Mouse (Mus musculus) neural tube, embryonic 13.5 days (tissue): ENCODE data around the gene Coro1c. TPM values are rescaled to one million over a fixed set of nuclear protein-coding genes. Genes with fewer than 3 reads are reported as not detected.

Experiments
- ATAC-seq: fragments of 200-750 bp; cut with Nextera tagmentation; 2 replicates; pipeline ENCODE4 v1.8.0; 2017; ENCODE audit warnings: low read depth, mild to moderate bottlenecking, moderate TSS enrichment, moderate library complexity
- H3K27ac ChIP-seq: fragments of 300-500 bp; sonication (generic); replicated peaks from 2 replicates; pipeline ENCODE4 v1.5.1; 2015; ENCODE audit warnings: moderate library complexity, mild to moderate bottlenecking, inconsistent platforms
- H3K27me3 ChIP-seq: fragments of 300-500 bp; sonication (generic); 2 replicates; pipeline ENCODE4 v1.6.1; 2015; ENCODE audit warnings: mild to moderate bottlenecking, inconsistent platforms
- H3K36me3 ChIP-seq: fragments of 300-500 bp; sonication (generic); 2 replicates; pipeline ENCODE4 v1.6.1; 2015; ENCODE audit warnings: mild to moderate bottlenecking, inconsistent platforms
- H3K4me1 ChIP-seq: fragments of 300-500 bp; sonication (generic); replicated peaks from 2 replicates; pipeline ENCODE4 v1.6.1; 2015; ENCODE audit warnings: inconsistent platforms
- H3K4me2 ChIP-seq: fragments of 300-500 bp; sonication (generic); 2 replicates; pipeline ENCODE4 v1.6.1; 2015; ENCODE audit warnings: inconsistent platforms, mild to moderate bottlenecking, moderate library complexity
- H3K4me3 ChIP-seq: fragments of 300-500 bp; sonication (generic); 2 replicates; pipeline ENCODE4 v1.5.1; 2015; ENCODE audit warnings: mild to moderate bottlenecking, inconsistent platforms
- H3K9ac ChIP-seq: fragments of 300-500 bp; sonication (generic); 2 replicates; pipeline ENCODE4 v1.6.1; 2015; ENCODE audit warnings: moderate library complexity, mild to moderate bottlenecking, inconsistent platforms
- H3K9me3 ChIP-seq: fragments of 300-500 bp; sonication (generic); 2 replicates; pipeline ENCODE4 v1.6.1; 2016; ENCODE audit warnings: inconsistent platforms
- WGBS: fragments of 180-500 bp; shearing (Covaris S2); methylation state at CpG from one replicate; pipeline ENCODE4 v1.1.7; 2015; 5-methylcytosine and 5-hydroxymethylcytosine counted together
- polyA plus RNA-seq: library from polyadenylated mRNA; unstranded; fragments of >200 nt; fragmentation: Nextera tagmentation; extraction: Ambion mirVana; gene quantifications from 2 replicates; pipeline ENCODE4 v1.2.1, GENCODE M21; 2015

The Coro1c gene
- polyA plus RNA-seq, 1 experiment from 2014 or later = 183 TPM

GRCm38 (mm10) chr5:113921310-113922166 is 13.0 kb upstream of the Coro1c start:
- 7% methylated on average over 6 of the region's 6 CpGs for WGBS
- Histone ChIP-seq H3K36me3 (no peaks in the 10 kb centered on the region), H3K9ac (no peak overlapping the region), H3K27ac (peak overlapping the region; percentile 87), H3K4me1 (peaks cover 25% of the 10 kb centered on the region), H3K27me3 (no peaks in the 10 kb centered on the region), H3K4me2 (no peak overlapping the region), H3K4me3 (no peak overlapping the region), H3K9me3 (no peaks in the 10 kb centered on the region)
- peak; percentile 78 for ATAC-seq

- ATAC-seq = no peak
- no peaks in the 10 kb centered on the region for H3K9me3 ChIP-seq
- 52% methylated on average over 7 of the region's 7 CpGs for WGBS
- H3K36me3 ChIP-seq = no peaks in the 10 kb centered on the region
- H3K4me3 ChIP-seq = no peak overlapping the region
- peak overlapping the region; percentile 33; the same call in 1 of the 2 replicates for H3K27ac ChIP-seq
- H3K27me3 ChIP-seq = no peaks in the 10 kb centered on the region
- H3K9ac ChIP-seq = no peak overlapping the region
- peaks cover 34% of the 10 kb centered on the region for H3K4me1 ChIP-seq
- H3K4me2 ChIP-seq = no peak overlapping the region
Measured at GRCm38 (mm10) chr5:113919060-113919459, 10.5 kb upstream of the Coro1c start.

DNA sequence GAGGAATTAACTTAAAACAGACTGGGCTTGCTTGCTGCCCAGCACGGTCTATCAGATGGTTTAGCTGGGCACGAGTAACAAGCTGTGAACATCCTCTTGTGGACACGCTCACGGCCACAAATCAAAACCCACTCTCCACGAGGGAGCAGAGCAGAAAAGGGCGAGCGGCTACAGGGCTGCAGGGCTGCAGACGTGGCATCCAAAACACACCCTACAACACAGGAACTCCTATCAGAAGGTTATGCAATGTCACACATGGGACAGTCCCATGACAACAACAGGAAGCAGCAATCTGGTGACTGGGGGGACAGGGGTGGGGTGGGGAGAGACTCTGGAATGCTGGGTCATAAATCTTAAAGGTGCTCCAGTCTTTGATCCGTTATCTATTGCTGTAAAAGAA is 10.1 kb upstream of the Coro1c start:
- no peak overlapping the region for H3K9ac ChIP-seq
- no peaks in the 10 kb centered on the region for H3K36me3 ChIP-seq
- no peaks in the 10 kb centered on the region for H3K9me3 ChIP-seq
- no peak for ATAC-seq
- no peak overlapping the region for H3K4me3 ChIP-seq
- peak overlapping the region; percentile 33; the same call in 1 of the 2 replicates for H3K27ac ChIP-seq
- peaks cover 34% of the 10 kb centered on the region for H3K4me1 ChIP-seq
- no peak overlapping the region for H3K4me2 ChIP-seq
- H3K27me3 ChIP-seq = no peaks in the 10 kb centered on the region
- WGBS = 45% methylated on average over 9 of the region's 9 CpGs

DNA sequence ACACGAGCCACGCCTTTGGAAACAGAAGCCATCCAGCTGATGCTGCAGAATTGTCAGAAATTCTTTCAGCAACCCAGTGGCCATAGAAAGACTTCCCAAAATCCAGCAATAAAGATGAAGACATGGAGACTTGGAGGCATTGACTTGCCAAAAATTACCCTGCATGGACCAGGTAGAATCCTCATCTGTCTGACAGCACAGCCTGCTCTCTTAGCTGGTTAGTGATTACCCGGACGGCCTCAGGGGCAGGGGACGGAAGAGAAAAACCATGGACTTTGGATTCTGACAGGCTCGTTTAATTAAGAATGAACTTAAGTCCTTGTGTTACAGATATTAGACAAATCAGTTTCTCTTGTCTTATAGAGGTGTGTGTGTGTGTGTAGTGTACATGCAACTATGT is 2.1 kb upstream of the Coro1c start:
- Histone ChIP-seq H3K4me1 (peaks cover 32% of the 10 kb centered on the region), H3K9me3 (no peaks in the 10 kb centered on the region), H3K27ac (no peak overlapping the region), H3K4me2 (no peak overlapping the region), H3K4me3 (no peak overlapping the region), H3K9ac (no peak overlapping the region), H3K27me3 (no peaks in the 10 kb centered on the region), H3K36me3 (no peaks in the 10 kb centered on the region)
- WGBS = 83% methylated on average over 6 of the region's 6 CpGs
- no peak for ATAC-seq

DNA sequence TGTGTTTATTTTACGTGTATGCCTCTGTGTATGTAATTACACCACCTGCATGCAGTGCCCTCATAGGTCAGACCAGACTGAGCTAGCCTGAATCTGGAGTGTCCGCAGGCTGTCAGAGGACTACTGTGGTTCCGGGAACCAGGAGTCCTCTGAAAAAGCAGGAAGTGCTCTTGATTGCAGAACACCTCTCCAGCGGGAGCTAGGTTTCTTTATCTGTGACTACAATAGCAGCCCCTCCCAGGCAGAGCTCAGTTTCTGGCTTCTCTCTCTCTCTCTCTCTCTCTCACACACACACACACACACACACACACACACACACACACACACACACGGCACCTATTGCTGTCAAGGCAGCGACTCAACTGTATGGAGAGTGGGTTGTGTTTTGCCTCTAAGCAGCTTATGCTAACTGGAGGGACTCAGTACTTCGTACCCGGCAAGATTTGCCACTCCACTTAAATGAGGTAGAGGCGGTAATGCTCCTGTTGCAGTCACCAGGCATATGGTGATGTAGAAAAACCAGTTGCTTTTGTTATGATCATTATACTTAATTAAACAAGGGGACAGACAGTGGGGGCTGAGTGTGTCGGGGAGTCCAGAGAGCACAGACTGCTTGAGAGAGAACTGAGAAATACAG is 1.6 kb upstream of the Coro1c start:
- no peak overlapping the region for H3K4me3 ChIP-seq
- H3K4me2 ChIP-seq = no peak overlapping the region
- H3K36me3 ChIP-seq = no peaks in the 10 kb centered on the region
- H3K4me1 ChIP-seq = peaks cover 35% of the 10 kb centered on the region
- H3K27ac ChIP-seq = no peak overlapping the region
- no peak for ATAC-seq
- WGBS = 45% methylated on average over 10 of the region's 10 CpGs
- no peaks in the 10 kb centered on the region for H3K9me3 ChIP-seq
- no peak overlapping the region for H3K9ac ChIP-seq
- no peaks in the 10 kb centered on the region for H3K27me3 ChIP-seq

DNA sequence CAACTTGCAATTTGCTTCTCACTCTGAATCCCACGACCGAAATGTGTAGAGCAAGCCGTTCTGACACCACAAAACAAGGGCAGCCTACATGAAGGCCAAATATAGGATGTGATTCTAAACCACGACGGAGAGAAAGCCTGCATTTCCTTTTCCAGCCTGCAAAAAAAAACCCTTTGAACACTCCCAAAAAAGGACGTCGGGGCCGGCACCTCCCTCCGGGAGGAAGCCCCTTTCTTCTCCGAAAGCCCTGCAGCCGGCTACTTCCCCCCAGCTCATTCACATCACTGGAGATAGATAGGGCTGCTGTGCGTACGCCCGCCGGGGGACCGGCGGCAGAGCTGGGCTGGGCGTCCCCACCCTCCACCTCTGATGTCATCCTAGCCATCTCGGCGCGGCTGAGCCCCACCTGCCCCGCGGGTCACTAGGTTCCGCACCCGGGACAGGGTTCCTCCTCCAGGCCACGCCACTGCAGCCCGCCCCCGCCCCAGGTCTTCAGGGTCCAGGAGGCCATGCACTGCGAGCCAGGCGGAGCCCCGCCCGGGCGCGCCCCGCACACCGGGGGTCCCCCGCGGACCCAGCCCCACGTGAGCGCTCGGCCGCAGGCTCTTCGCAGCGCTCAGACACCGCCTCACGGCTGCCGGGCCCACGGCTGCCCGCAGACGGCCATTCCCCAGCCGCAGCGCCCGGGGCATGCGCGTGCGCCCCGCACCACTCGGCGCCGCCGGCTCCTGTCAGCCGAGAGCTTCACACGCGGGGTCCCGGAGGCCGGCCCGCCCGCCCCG is 581 bp downstream of the Coro1c start:
- peak overlapping the region; percentile 97 for H3K9ac ChIP-seq
- under 1% methylated on average over 56 of the region's 69 CpGs for WGBS
- H3K27me3 ChIP-seq = no peaks in the 10 kb centered on the region
- H3K9me3 ChIP-seq = no peaks in the 10 kb centered on the region
- peak; percentile 74 for ATAC-seq
- peaks cover 50% of the 10 kb centered on the region for H3K4me1 ChIP-seq
- no peaks in the 10 kb centered on the region for H3K36me3 ChIP-seq
- H3K4me3 ChIP-seq = peak overlapping the region; percentile 96
- peak overlapping the region; percentile 69 for H3K4me2 ChIP-seq
- H3K27ac ChIP-seq = peak overlapping the region; percentile 99

DNA sequence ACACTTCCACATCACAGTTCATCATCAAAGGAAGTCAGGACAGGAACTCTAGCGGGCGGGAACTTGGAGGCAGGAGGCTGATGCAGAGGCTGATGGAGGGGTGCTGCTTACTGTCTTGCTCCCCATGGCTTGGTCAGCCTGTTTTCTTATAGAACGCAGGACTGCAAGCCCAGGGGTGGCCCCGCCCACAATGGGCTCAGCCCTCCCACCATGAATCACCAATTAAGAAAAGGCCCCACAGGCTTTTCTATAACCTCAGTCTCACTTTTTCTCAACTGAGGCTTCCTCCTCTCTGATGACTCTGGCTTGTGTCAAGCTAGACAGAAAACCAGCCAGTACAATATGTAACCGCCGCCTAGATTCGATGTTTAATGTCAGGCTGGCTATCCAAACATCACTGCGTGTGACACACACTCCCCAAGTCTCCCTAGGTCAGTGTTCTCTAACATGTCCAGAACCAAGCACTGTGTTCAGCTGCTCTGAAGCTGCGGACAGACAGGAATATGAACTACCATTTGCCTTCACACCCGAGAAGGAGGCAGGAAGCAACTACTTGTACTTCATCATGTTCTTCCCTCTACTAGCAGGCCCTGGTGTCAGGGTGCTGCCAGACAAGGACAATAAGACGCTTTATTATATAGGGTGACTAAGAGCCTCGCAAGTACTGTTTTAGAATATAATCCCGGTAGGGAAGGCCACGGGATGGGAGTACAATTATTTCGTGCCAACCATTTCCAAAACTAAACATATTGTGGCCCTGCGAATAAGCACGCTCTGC is 1.4 kb downstream of the Coro1c start:
- no peak for ATAC-seq
- Histone ChIP-seq H3K9ac (peak overlapping the region; percentile 97), H3K27ac (peak overlapping the region; percentile 99), H3K4me3 (peak overlapping the region; percentile 96), H3K27me3 (no peaks in the 10 kb centered on the region), H3K4me1 (peaks cover 58% of the 10 kb centered on the region), H3K4me2 (peak overlapping the region; percentile 69), H3K9me3 (no peaks in the 10 kb centered on the region), H3K36me3 (no peaks in the 10 kb centered on the region)
- WGBS = 14% methylated on average over 17 of the region's 17 CpGs

DNA sequence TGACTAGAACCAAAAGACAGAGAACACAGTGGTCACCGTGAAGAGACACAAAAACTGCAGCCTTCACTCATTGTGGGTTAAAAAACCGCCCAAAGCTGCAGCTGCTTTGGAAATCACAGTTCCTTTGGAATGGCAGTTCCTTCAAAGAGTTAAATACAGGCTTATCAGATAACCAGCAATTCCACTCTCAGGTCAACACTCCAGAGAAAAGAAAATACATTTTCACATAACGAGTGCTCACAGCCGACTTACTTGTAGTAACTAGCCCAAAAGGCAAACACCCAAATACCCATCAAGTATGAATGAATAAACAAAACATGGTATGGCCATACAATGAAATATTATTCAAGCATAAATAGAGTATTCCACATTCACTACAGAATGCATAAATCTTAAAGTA is 3.6 kb downstream of the Coro1c start:
- H3K27ac ChIP-seq = no peak overlapping the region
- H3K4me3 ChIP-seq = 0 out of 2 replicates have a peak overlapping the region, but pooled peaks have one; percentile 2
- no peaks in the 10 kb centered on the region for H3K9me3 ChIP-seq
- no peaks in the 10 kb centered on the region for H3K27me3 ChIP-seq
- peak overlapping the region; percentile 41; the same call in 1 of the 2 replicates for H3K9ac ChIP-seq
- 52% methylated on average over 4 of the region's 4 CpGs for WGBS
- no peak for ATAC-seq
- no peaks in the 10 kb centered on the region for H3K36me3 ChIP-seq
- H3K4me2 ChIP-seq = peak overlapping the region; percentile 69
- H3K4me1 ChIP-seq = peaks cover 73% of the 10 kb centered on the region

DNA sequence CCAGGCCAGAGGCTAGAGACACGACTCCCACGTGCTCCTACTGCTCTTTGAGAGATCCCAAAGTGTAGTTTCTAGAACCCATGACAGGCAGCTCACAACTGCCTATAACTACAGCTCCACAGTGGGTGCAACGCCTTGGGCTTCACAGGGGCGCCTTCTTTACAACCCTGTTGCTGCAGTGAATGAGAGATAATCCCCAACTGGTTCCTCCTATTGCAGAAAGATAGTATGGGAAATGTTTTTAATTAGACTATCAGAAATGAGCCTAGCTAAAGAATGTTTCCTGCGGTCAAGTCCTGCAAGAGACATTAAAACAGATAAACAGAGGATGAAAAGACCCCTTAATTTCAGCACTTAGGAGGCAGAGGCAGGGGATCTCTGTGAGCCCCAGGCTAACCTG is 5.6 kb downstream of the Coro1c start:
- Histone ChIP-seq H3K4me3 (no peak overlapping the region), H3K36me3 (no peaks in the 10 kb centered on the region), H3K27ac (no peak overlapping the region), H3K27me3 (no peaks in the 10 kb centered on the region), H3K9me3 (no peaks in the 10 kb centered on the region), H3K4me2 (no peak overlapping the region), H3K4me1 (peaks cover 88% of the 10 kb centered on the region), H3K9ac (no peak overlapping the region)
- WGBS = 72% methylated on average over 5 of the region's 5 CpGs
- ATAC-seq = no peak

DNA sequence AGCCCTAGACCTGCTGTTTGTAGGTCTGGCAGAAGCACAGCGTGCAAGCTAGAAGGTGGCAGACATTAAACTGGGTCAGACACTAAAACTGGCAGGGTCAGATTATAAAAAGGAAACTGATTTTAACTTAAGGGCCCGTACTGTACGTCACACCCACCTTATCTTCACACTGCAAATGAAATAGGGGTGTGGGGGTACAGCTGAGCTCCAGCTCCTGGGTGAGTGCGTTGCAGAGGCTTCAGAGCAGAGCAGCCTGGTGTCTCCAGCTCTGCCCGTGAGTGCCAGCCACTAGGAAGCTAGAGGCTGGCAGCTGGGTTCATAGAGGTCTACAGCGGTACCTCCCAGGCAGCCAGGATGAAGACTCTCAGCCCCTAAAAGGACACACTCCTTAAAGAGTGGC is 6.5 kb downstream of the Coro1c start:
- no peaks in the 10 kb centered on the region for H3K36me3 ChIP-seq
- H3K4me2 ChIP-seq = no peak overlapping the region
- H3K9ac ChIP-seq = 0 out of 2 replicates have a peak overlapping the region, but pooled peaks have one; percentile 54
- no peaks in the 10 kb centered on the region for H3K27me3 ChIP-seq
- H3K9me3 ChIP-seq = no peaks in the 10 kb centered on the region
- 81% methylated on average over 6 of the region's 6 CpGs for WGBS
- peaks cover 92% of the 10 kb centered on the region for H3K4me1 ChIP-seq
- H3K27ac ChIP-seq = peak overlapping the region; percentile 33; the same call in 1 of the 2 replicates
- no peak for ATAC-seq
- H3K4me3 ChIP-seq = no peak overlapping the region

DNA sequence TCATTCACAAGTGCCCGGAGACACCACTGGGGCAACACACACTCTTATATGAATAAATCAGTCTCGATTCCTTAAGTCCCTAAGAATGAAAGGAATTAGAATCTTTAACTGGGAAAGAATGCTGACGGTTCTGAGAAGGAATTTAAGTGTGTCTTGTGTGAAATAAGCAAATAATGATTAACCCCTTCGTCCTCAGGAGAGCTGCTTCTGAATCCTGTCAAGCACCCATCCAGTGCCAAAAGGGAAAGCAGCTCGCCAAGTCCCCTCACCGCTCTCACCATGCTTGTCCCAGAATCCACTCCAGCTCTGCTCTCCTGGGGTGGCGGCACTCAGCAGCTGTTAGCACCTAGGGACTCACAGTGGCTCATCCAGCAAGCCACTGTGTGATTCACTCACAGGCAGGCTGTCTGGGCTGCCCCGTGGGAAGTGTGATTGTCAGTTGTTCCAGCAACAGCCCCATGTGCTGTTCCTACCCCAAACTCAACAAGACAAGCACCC is 7.4 kb downstream of the Coro1c start:
- H3K27ac ChIP-seq = peak overlapping the region; percentile 57

More for the DNA sequence above, 7.4 kb downstream of the Coro1c start:
- H3K4me1 ChIP-seq = peaks cover 89% of the 10 kb centered on the region
- no peaks in the 10 kb centered on the region for H3K9me3 ChIP-seq
- no peaks in the 10 kb centered on the region for H3K36me3 ChIP-seq
- 49% methylated on average over 8 of the region's 8 CpGs for whole genome bisulfite sequencing
- H3K9ac ChIP-seq = 0 out of 2 replicates have a peak overlapping the region, but pooled peaks have one; percentile 47
- H3K27me3 ChIP-seq = no peaks in the 10 kb centered on the region
- no peak overlapping the region for H3K4me2 ChIP-seq
- no peak overlapping the region for H3K4me3 ChIP-seq
- ATAC-seq = no peak
